Mouse (Mus musculus) 3T3-L1 (cell line): ENCODE measurements at regions not wholly inside any gene's neighbourhood (a gene's known extent, or its start where the extent isn't known, plus 50 kb on each side); places are given as distances from the start of the nearest gene placed in this dataset.

ENCODE experiments used
- DNase-seq: peaks from one replicate; pipeline ENCODE4 v3.0.0-alpha.2; 2015; ENCODE audit warnings: low read depth, low spot score

DNA sequence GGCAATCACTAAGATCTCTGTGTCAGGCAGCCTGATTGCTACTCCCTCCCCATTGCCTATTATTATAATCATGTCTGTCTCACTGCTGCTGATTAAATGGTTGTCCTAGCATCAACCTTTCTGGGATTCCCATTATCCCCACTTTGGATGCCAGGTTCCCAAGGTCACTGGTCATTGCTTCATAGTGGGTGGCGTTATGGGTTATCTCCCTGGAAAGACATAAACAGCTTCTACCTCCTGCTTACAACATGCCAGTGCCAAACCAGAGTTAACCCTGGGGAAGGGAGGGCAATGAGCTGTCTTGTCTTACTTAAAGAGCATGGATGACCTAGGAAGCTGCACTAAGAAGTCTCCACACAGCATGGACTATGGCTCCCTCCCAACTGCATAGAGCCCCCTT is 136.9 kb downstream of the Uaca start:
- DNase-seq, result no peak

DNA sequence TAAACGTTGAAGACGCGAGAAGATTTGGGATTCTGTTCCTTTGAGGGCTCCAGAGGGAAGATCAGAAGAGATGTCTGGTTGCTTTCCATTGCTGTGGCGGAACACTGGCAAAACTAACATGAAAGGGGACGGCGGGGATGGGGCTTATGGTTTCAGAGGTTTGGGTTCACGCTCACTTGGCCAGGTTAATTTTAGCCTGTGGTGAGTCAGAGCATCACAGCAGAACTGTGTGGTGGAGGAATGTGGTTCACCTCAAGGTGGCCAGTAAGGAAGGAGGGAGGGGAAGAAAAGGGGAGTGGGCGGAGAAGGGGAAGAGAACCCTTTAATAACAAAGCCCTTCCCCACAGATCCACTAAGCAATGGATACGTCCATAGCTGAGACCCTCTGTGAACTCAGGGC is 142.6 kb downstream of the Uaca start:
- DNase-seq, result no peak

DNA sequence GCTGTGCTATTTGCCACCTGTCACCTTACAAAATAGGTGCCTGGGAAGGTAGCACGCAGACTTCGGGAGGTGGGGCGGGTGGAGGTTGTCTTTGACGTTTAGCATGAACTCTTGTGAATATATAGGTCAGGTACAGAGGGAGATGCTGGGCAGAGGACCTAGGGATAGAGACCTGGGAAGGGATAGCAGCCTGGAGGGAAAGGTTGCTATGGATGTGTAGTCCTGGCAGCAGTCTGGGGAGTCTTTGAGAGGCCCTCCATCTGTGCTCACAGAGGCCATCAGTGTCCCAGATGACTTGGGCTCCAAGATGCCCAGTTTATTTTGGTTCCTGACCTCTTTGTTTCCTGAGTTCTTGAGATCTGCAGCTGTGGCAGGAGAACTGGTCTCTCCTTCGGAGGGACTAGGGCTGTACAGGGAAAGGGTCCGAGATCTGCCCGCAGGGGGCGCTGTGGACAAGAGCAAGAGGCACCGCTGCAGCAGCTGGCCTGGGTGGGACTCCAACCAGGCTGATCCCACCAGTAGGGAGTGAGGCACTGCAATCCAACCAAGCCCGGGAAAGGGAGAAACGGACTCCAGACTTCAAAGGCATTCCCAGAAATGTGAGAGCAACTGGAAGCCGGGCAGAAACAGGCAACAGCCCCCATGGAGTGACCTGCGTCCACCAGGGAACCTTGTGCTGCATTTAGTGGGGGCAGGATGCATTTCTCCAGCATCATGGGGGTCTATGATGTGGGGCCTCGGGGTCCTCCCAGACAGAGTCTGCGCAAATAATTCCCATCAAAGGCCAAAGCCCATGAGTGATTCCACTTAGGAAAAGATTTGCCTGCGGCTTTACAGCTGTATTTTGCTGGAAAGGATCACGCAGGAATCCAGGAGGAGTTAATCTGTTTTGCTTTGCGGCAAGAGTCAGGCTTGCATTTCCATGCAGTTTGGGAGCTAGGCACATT is 145.8 kb downstream of the Uaca start:
- peak; percentile 13 for DNase-seq

DNA sequence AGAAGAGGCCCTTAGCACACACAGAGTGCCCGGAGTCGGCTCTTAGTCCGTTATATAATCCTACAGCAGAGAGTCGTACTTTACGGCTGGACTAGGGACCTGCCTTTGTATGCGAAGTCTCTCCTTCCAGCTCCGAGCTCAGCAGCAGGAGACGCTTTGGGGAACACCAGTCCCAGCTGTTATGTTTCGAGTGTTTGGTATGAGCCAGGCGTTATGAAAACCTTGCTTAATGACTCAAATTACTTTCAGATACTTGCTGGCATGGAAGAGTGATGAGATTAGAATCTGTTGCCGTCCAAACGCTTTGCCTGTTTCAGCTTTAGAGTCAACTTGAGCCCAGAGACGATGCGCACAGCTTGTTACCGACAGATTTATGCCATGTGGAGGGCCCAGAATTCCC is 153.0 kb downstream of the Uaca start:
- DNase-seq, result no peak

DNA sequence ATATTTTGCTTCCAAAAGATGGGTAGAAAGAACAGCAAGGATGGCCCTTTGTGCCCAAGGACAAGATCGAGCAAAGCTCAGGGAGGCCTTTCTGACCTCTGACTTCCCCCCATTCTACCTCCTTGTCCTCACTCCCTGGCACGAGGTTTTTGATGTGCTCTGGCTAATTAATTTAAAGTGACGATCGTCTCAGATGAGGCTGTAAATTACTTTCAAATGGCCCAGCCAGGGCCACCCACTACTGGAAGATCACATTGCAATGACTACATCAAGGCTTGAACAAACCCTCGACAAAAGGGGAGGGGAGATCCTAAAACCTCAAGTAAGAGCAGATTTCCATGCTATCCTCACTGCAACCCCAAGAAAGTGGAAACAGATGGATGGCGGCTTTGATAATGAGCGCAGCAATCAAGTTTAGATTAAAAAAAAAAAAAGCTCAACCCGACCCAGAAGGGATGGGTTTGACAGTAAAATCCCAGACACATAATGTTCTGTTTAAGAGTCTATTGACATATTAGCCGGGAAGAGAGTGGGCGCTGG is 154.3 kb downstream of the Uaca start:
- no peak for DNase-seq

DNA sequence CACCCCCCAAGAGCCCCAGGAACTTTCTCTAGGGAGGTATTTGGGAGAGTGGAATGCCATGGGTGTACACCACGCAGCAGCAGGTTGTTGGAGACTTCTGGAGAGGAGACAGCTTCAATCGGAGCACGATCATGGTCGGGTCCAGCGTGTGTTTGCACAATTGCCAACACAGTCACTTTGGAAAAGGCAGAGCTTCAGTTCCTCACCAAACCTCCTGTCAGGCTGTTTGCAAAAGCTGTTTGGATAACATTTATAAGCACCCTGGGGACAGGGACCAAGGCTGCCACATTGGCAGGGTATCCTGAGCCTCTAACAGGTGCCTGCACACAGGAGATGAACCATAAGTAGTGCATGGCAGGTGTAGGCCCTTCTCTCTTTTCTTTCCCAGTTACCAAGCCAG is 155.8 kb downstream of the Uaca start:
- DNase-seq, result no peak

DNA sequence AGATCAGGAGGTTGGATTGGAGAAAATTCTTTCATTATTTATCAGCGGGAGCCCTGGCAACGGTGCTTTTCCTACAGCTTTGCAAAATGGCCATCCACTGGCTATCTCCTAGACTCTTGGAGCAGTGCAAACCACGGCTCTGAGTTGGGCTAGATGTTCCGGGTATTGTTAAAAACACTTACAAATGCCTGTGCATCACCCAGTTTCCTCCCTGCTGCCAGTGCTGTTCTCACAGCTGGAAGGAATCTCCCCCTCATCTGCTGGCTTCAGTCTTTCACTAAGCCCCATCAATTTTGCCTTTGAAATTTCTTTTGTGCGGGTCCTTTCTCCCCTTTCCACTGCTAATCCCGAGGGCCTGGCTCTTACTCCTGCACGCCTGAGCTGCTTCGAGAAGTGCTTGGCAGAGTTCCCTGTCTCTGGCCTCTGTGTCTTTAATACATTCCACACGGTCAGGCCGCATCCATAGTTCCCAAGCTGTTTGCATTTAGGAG is 156.8 kb downstream of the Uaca start:
- peak; percentile 62 for DNase-seq

DNA sequence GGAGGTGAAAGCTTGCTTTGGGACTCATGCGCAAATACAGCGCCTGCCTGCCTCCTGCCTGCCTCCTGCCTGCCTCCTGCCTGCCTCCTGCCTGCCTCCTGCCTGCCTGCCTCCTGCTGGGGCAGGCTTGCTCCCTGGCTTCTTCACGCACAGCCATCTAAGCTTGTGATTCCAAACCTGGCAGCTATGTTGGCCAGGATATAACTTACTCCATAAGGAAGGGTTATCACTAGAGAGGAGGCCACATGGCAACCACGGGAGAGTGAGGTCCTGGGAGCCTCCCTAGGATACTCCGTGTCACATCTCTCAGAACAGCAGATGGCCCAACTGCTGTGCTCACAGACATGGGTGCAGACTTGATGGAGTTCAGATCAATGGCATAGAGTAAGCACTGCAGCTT is 163.1 kb downstream of the Uaca start:
- no peak for DNase-seq

DNA sequence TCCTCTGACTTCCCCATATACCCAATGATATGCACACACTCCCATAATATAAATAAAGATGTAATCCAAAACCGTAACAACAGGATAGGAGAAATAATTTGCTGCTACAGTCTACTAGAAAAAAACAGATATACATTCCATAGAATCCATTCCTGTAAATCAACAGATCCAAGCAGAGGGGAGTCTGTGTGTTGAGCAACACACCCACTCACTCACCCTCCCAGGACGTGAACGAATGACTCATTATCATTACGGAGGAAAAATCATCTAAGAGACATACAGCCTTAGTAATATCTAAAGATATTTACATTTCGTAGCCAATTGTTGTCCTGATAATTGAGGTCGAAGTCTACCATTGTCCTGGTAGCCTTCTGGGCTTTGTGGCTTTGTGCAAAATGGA is 165.2 kb downstream of the Uaca start:
- peak; percentile 77 for DNase-seq

DNA sequence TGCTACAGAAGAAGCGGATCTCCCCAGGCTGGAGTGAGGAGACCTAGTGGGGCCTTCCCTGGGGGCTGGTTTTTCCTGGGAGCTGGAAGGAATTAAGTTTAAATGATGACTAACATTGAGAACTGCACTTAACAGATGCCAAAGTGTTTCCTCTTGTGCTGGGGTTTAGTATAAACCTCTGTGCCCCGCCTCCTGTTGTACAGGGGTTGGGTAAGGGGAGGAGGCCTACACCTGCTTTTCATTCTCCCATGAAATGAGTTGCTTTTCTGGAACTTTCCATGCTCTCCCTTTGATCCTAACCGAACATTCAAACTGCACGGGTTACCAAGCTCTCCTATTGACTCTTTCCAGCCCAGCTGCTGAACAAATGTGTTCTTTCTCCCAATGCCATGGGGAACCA is 167.7 kb downstream of the Uaca start:
- DNase-seq, result peak; percentile 55

DNA sequence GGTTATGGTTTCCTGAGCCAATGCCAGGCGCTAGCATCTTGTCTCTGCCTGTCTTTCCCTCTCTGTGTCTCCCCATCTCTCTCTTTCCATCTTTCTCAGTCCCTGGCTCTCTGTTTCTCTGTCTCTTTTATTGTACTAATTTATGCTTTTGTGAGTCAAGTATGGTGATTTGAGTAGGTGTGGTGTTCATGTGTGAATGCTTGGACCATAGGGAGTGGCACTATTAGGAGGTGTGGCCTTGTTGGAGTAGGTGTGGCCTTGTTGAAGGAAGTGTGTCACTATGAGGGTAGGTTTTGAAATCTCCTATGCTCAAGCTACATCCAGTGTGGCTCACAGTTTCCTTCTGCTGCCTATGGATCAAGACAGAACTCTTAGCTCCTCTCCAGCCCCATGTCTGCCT is 171.3 kb downstream of the Uaca start:
- no peak for DNase-seq

DNA sequence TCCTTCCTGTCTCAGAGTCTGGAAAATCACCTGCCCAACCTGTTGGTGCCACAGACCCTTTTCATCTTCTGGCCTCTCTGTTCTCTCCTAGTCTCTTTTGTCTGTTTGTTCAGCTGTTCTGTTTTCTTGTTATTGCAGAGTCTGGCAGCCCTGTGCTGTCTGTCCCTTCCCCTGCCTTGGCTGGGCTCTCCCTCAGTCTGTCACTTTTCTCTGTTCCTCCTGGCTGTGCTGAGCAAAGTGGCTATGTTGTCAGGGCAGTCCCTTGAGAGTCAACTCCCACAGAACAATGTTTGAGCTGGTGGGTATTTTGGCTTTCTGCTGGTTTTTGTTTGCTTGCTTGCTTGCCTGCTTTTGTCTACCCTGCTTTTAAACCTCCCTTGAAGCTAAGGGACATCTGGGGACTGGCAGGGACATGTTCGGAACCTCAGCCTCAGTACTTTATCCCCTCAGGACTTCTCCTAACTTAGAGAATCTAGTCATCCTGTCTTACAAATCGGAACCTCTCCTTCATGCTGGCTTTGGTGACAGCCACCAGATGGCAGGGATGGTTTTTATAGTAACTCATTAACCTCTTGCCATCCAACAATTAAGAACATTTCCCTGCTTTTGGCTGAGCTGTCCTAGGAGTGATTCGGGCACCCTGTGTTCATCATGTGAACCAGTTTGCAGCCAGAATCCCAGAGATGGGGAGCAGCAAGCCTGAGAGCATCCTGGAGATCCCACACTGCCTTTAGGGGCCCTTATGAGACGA is 174.1 kb downstream of the Uaca start:
- no peak for DNase-seq

DNA sequence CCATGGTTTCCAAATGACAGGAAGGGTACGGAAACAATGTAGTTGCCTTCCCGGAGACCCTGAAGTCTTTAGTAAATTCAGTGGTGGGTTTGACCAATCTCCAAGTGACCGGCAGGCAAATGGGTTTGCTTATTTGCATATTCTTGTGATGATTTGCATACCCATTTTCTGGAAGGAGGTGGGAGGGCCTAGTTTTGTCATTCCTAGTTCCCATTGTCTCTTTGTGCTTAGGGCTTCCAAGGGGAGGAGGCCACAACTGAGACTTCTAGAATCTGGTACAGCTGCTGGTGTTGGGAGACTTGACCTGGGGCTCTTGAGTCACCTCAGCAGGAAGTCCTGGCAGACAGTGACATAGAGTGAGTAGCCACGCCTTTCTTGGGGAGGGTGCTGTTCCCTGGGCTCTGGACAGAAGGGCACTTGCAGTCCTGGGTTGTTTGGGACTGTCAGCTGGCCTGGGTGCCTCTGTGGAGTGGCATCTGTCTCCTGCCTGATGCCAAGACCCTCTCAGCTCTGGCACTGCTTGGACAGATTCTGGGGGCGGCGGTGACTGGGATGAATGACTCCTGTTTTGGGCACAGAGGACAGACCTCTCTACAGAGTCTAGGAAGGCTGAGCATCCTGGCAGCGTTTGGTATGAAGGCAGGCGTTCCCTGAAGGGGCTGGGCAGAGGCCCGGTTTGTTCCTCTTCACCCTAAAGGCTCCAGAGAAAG is 178.0 kb downstream of the Uaca start:
- DNase-seq, result peak; percentile 21

DNA sequence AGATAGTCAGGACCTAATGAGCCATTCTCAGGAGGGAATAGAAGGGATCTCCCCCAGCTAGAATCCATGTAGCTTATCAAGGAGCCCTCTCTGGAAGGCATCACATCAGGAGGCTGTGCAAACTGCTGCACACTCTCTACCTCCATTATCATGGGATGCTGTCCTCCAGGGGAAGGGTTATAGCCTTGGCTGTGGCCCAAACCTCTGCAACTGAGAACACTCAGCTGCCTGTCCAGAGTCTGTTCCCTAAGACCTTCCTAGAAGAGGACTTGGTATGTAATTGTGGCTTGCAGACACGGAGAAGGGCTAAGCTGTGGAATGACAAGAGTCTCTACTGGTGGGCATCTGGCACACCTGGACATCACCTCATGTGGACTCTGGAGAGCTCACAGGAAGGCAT is 180.2 kb downstream of the Uaca start:
- DNase-seq, result no peak

DNA sequence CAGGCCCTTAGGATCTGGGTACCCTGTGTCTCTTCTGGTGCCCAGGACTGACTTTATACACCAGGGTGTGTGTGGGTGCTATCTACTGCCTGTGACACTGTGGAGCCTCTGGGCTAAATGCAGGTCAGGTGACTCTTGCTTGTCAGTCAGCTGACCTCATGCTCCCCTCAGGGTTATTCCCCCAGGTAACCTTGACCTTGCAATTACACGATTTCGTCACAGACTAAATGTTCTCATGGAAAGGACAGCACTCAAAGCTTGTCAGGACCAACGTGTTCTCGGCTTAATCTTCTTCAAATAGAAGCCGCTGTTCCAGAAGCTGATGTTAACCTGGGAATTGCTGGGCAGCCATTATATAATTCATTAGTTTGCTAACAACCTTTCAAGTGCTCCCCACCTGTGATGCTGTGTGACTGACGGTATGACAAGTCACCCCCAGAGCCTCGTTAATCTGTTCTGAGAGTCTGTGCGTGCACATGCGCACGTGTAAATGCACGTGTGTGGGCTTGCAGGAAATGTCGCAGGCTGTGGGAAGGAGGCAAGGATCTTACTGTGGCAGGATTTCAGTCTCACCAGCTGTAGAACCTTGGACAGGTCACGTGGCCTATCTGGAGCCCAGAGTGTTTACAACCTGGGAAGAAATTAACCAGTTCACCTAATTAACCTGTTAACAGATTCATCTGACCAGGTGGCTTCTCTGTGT is 188.2 kb downstream of the Uaca start:
- DNase-seq, result no peak

DNA sequence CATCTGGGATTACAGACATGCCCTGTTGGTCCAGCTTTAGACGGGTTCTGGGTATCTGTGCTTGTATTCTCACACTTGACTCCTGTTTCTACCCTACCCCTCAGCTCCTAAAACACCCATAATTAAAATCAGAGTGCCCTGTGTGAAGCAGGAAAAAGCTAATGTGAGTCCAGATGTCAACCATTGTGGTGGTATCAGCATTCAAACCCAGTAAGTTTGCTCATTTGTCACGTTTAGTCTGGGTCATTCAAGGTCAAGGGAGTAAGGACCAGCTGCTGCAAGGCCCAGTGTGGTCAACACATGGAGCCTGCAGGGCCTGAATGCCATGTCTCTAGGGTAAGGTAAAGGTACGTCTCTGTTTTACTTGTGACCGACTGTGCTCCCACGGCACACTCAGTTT is 188.9 kb downstream of the Uaca start:
- no peak for DNase-seq

DNA sequence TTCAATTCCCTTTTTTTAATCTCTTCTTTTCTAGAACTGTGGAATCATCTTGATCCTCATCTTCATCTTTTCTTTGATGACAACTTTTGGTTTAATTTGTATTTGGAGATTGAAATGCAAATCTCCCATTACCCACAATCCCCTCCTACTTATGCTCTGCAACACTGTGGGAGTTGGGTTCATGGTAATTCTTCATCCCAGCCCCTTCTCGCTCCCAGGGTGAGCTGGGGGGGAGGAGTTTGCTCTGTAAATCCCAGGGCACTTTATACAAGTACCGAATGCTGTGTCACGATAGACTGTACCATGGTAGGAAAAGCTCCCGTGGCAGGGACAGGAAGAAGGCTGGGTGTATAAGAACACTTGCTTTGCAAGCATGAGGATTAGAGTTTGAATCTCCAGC is 193.8 kb downstream of the Uaca start:
- DNase-seq, result no peak

DNA sequence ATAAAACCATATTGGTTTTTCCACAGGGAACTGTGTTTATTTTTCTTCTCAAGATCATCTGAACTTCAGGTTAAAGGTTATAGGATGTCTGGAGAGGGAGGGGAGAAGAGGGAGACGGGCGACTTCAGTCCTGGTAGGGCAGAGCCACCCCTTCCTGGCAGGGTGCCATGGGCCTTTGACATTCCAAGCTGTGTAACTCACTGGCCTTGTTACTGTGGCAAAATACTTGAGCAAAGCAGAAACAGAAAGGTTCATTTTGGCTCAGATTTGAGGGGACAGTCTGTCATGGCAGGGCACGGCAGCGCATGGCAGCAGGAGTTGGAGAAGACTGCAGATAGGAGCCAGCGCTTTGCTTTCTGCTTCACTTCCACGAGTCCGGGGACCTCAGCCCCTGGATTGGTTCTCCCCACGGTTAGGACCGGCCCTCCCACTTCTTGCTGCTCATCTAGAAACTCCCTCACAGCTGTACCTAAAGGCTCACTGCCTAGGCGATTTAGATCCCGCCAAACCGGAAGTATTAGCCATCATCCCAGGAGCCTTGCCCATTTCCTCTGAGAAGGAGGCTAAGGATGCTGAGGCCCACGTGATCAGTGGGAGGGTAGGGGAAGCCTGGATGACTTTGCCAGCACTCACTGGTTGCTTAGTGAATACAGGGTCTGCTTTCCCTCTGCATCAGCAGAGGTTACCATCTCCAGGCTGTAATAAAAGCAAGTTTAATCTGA is 195.5 kb downstream of the Uaca start:
- DNase-seq, result peak; percentile 41

DNA sequence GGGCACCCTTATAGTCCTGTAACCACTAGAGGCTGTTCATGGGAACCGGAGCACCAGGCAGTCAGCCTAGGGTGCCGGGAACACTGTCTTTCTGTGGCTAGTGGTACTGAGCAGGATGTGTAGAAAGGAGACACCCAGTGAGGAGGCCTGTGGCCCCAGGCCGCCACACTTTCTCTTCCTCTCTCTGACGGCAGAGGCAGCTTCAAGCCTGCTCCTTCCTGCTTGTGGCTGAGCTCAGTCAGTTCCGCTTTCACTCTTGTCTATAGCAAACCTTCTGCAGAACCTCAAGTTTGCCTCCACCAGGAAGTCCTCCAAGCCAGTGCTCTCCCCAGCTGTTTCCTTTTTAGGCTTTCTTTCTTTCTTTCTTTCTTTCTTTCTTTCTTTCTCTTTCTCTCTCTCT is 197.2 kb downstream of the Uaca start:
- no peak for DNase-seq

DNA sequence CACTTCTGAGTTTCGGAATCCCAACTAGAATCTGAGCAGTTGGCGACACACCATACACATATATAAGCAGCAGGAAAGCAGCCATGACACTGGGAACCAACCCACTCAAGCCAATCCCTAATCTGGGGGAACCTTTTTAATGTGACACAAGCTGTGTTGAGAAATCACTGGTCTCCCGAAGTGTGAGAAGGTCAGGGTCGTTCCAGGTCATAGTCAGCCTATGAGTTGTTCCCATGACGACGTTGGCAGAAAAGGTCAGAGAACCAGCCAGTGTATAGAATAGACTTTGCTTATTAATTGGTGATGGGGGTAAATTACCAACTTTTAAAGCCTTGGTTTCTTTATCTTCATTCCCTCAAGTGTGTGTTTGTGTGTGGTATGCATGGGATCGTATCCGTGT is 199.3 kb downstream of the Uaca start:
- no peak for DNase-seq

DNA sequence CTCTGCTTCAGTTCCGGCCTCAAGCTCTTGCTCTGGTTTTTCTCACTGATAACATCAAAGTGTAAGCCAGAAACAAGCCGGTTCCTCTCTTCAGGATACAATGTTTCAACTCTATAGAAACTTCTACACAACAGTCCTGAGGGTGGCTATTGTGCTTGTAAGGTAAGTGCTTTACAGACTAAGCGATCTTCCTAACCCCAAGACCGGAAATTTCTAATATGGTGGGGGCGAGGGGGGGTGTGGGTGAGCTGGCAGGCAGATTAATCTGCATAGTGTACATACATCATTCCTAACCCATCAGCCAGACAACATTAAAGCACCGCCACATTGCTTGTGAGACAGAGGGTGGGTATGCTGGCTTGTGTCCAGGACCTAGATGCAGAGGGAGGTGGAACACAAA is 200.8 kb downstream of the Uaca start:
- DNase-seq, result no peak
